Mouse (Mus musculus) lung, postnatal 0 days (tissue): ENCODE measurements around the gene Cadps2. TPM values are rescaled to one million over a fixed set of nuclear protein-coding genes. Genes with fewer than 3 reads are reported as not detected.

Experiments
- ATAC-seq: fragments of 200-750 bp; cut with Nextera tagmentation; 2 replicates; pipeline ENCODE4 v1.8.0; 2017; ENCODE audit warnings: moderate library complexity
- DNase-seq: peaks from one replicate; pipeline ENCODE4 v3.0.0-alpha.2; 2016; ENCODE audit warnings: low spot score
- H3K27ac ChIP-seq: fragments of 300-500 bp; sonication (generic); 2 replicates; pipeline ENCODE4 v1.5.1; 2014; ENCODE audit warnings: antibody characterized with exemption, mild to moderate bottlenecking, low read length, mixed read lengths
- H3K27me3 ChIP-seq: fragments of 300-500 bp; sonication (generic); replicated peaks from 2 replicates; pipeline ENCODE4 v1.6.1; 2014; ENCODE audit warnings: low read length, mixed read lengths; ENCODE audit not compliant: insufficient read depth
- H3K36me3 ChIP-seq: fragments of 300-500 bp; sonication (generic); 2 replicates; pipeline ENCODE4 v1.6.1; 2014; ENCODE audit warnings: low read length, mixed read lengths; ENCODE audit not compliant: insufficient read depth
- H3K4me1 ChIP-seq: fragments of 300-500 bp; sonication (generic); 2 replicates; pipeline ENCODE4 v1.6.1; 2014; ENCODE audit warnings: antibody characterized with exemption, low read depth, low read length, mixed read lengths; ENCODE audit not compliant: insufficient read depth
- H3K4me2 ChIP-seq: fragments of 300-500 bp; sonication (generic); replicated peaks from 2 replicates; pipeline ENCODE4 v1.6.1; 2014; ENCODE audit warnings: low read depth, mild to moderate bottlenecking, low read length, moderate library complexity, mixed read lengths
- H3K4me3 ChIP-seq: fragments of 300-500 bp; sonication (generic); 2 replicates; pipeline ENCODE4 v1.5.1; 2014; ENCODE audit warnings: low read depth, low read length
- H3K9ac ChIP-seq: fragments of 300-500 bp; sonication (generic); replicated peaks from 2 replicates; pipeline ENCODE4 v1.6.1; 2014; ENCODE audit warnings: low read depth, mild to moderate bottlenecking
- H3K9me3 ChIP-seq: fragments of 300-500 bp; sonication (generic); 2 replicates; pipeline ENCODE4 v1.6.1; 2016; ENCODE audit warnings: low read length, mixed read lengths
- CTCF ChIP-seq: IDR thresholded peaks from 2 replicates; pipeline ENCODE4 v1.5.1; 2016; ENCODE audit warnings: antibody characterized with exemption, mild to moderate bottlenecking
- EP300 ChIP-seq: IDR thresholded peaks from 2 replicates; pipeline ENCODE4 v1.6.1; 2016; ENCODE audit warnings: antibody characterized with exemption, mild to moderate bottlenecking, control low read depth
- WGBS: fragments of 180-500 bp; shearing (Covaris S2); extraction: QIAGEN DNeasy Blood & Tissue Kit; methylation state at CpG from one replicate; pipeline ENCODE4 v1.1.7; 2014; 5-methylcytosine and 5-hydroxymethylcytosine counted together
- polyA plus RNA-seq: library from polyadenylated mRNA; unstranded; fragments of >200 nt; fragmentation: Nextera tagmentation; extraction: Ambion mirVana; gene quantifications from 2 replicates; pipeline ENCODE4 v1.2.1, GENCODE M21; 2015

Gene Cadps2
- polyA plus RNA-seq, 1 experiment from 2014 or later, result 8.0 TPM

- no peak overlapping the region for H3K9ac ChIP-seq
- no peaks in the 10 kb centered on the region for H3K27me3 ChIP-seq
- TF ChIP-seq EP300 (no peak), CTCF (no peak)
- DNase-seq (no peak), ATAC-seq (no peak)
- H3K27ac ChIP-seq, result no peak overlapping the region
- H3K4me1 ChIP-seq, result no peaks in the 10 kb centered on the region
- H3K36me3 ChIP-seq, result no peaks in the 10 kb centered on the region
- no peak overlapping the region for H3K4me3 ChIP-seq
- H3K4me2 ChIP-seq, result no peak overlapping the region
- WGBS, result 36% methylated on average over 5 of the region's 5 CpGs
- no peaks in the 10 kb centered on the region for H3K9me3 ChIP-seq
Measured at GRCm38 (mm10) chr6:23453907-23454306, 385.3 kb downstream of the Cadps2 start.

GRCm38 (mm10) chr6:23439897-23440296 lies 399.3 kb downstream of the Cadps2 start:
- H3K9me3 ChIP-seq, result no peaks in the 10 kb centered on the region
- ATAC-seq (no peak), DNase-seq (no peak)
- no peak overlapping the region for H3K4me3 ChIP-seq
- H3K36me3 ChIP-seq, result no peaks in the 10 kb centered on the region
- no peak for TF ChIP-seq EP300
- no peak for TF ChIP-seq CTCF
- 38% methylated on average over 3 of the region's 3 CpGs for WGBS
- no peak overlapping the region for H3K4me2 ChIP-seq
- H3K9ac ChIP-seq, result no peak overlapping the region
- no peaks in the 10 kb centered on the region for H3K4me1 ChIP-seq
- H3K27ac ChIP-seq, result no peak overlapping the region
- no peaks in the 10 kb centered on the region for H3K27me3 ChIP-seq

- DNase-seq (no peak), ATAC-seq (no peak)
- Histone ChIP-seq H3K36me3 (no peaks in the 10 kb centered on the region), H3K9ac (no peak overlapping the region), H3K27me3 (no peaks in the 10 kb centered on the region), H3K4me2 (no peak overlapping the region), H3K9me3 (no peaks in the 10 kb centered on the region), H3K4me3 (no peak overlapping the region), H3K27ac (no peak overlapping the region), H3K4me1 (no peaks in the 10 kb centered on the region)
- 10% methylated on average over 12 of the region's 12 CpGs for WGBS
- no peak for TF ChIP-seq EP300
- TF ChIP-seq CTCF, result no peak
Measured at GRCm38 (mm10) chr6:23410256-23411049, 428.8 kb downstream of the Cadps2 start.

- Histone ChIP-seq H3K4me2 (no peak overlapping the region), H3K9ac (no peak overlapping the region), H3K27me3 (no peaks in the 10 kb centered on the region), H3K4me1 (no peaks in the 10 kb centered on the region), H3K9me3 (no peaks in the 10 kb centered on the region), H3K27ac (no peak overlapping the region), H3K4me3 (no peak overlapping the region), H3K36me3 (no peaks in the 10 kb centered on the region)
- no peak for DNase-seq
- ATAC-seq, result no peak; the same call in 1 of the 2 replicates
- TF ChIP-seq CTCF (no peak), EP300 (no peak; the same call in 1 of the 2 replicates)
- WGBS, result 54% methylated on average over 2 of the region's 2 CpGs
Measured at GRCm38 (mm10) chr6:23394131-23394530, 445.1 kb downstream of the Cadps2 start.

GRCm38 (mm10) chr6:23392711-23393110 lies 446.5 kb downstream of the Cadps2 start:
- TF ChIP-seq EP300 (no peak), CTCF (no peak)
- Histone ChIP-seq H3K4me3 (no peak overlapping the region), H3K9ac (no peak overlapping the region), H3K36me3 (no peaks in the 10 kb centered on the region), H3K4me2 (no peak overlapping the region), H3K9me3 (no peaks in the 10 kb centered on the region), H3K4me1 (no peaks in the 10 kb centered on the region), H3K27ac (no peak overlapping the region), H3K27me3 (no peaks in the 10 kb centered on the region)
- ATAC-seq (no peak), DNase-seq (no peak)
- 75% methylated on average over 4 of the region's 4 CpGs for WGBS

GRCm38 (mm10) chr6:23386711-23387110 lies 452.5 kb downstream of the Cadps2 start:
- no peak for TF ChIP-seq CTCF
- no peak for TF ChIP-seq EP300
- H3K4me2 ChIP-seq, result no peak overlapping the region
- H3K27me3 ChIP-seq, result no peaks in the 10 kb centered on the region

More at GRCm38 (mm10) chr6:23386711-23387110, 452.5 kb downstream of the Cadps2 start:
- H3K36me3 ChIP-seq, result no peaks in the 10 kb centered on the region
- 51% methylated on average over 5 of the region's 5 CpGs for WGBS
- ATAC-seq (no peak), DNase-seq (no peak)
- H3K9ac ChIP-seq, result no peak overlapping the region
- H3K4me3 ChIP-seq, result no peak overlapping the region
- no peak overlapping the region for H3K27ac ChIP-seq
- no peaks in the 10 kb centered on the region for H3K9me3 ChIP-seq
- no peaks in the 10 kb centered on the region for H3K4me1 ChIP-seq
